Mouse (Mus musculus) CH12.LX (cell line): ENCODE data around the gene Mbd4. TPM values are rescaled to one million over a fixed set of nuclear protein-coding genes. Genes with fewer than 3 reads are reported as not detected.
A peak's percentile ranks its signal among the peaks of the same experiment; 100 is the strongest.

Source experiments
- DNase-seq: peaks from one replicate; pipeline ENCODE4 v3.0.0-alpha.2; 2013; ENCODE audit errors: extremely low read depth
- H3K27ac ChIP-seq: 2 replicates; pipeline ENCODE4 v1.5.1; 2012; ENCODE audit warnings: low read depth, mild to moderate bottlenecking, control low read depth, moderate library complexity; ENCODE audit not compliant: insufficient read depth
- H3K27me3 ChIP-seq: replicated peaks from 2 replicates; pipeline ENCODE3; 2012; ENCODE audit warnings: inconsistent platforms
- H3K36me3 ChIP-seq, 2 experiments: replicated peaks in 1 of 2; 2 replicates each; pipeline versions ENCODE3 to v1.6.1; 2012; ENCODE audit warnings: inconsistent platforms in 1 of 2, low read length in 1 of 2, mild to moderate bottlenecking in 1 of 2, mixed read lengths in 1 of 2, moderate library complexity in 1 of 2; ENCODE audit not compliant: control insufficient read depth in 1 of 2, insufficient read depth in 1 of 2
- H3K4me1 ChIP-seq, 2 experiments: 2 replicates each; pipeline ENCODE4 v1.6.1; 2012; ENCODE audit warnings: inconsistent platforms in 1 of 2, moderate library complexity in 1 of 2; ENCODE audit not compliant: insufficient read depth in 2 of 2, control insufficient read depth in 1 of 2
- H3K4me2 ChIP-seq: 2 replicates; pipeline ENCODE4 v1.6.1; 2012; ENCODE audit warnings: low read depth, mild to moderate bottlenecking, control low read depth; ENCODE audit not compliant: poor library complexity, insufficient read depth, severe bottlenecking
- H3K4me3 ChIP-seq, 3 experiments: fragments of 150-350 bp in 1 of 3; sonication (generic) in 1 of 3; replicated peaks in 1 of 3; 2 replicates each; pipeline versions ENCODE3 to v1.5.1; 2011 to 2012; ENCODE audit warnings: low read depth in 2 of 3, low read length in 2 of 3, mild to moderate bottlenecking in 2 of 3, moderate library complexity in 2 of 3, control low read depth in 1 of 3, improper control_type of control experiment in 1 of 3, inconsistent platforms in 1 of 3, mixed read lengths in 1 of 3; ENCODE audit not compliant: poor library complexity in 1 of 3
- H3K79me2 ChIP-seq: replicated peaks from 2 replicates; pipeline ENCODE4 v1.6.1; 2012; ENCODE audit warnings: mild to moderate bottlenecking, moderate library complexity; ENCODE audit not compliant: control insufficient read depth, poor library complexity, insufficient read depth, severe bottlenecking; ENCODE audit errors: extremely low read depth
- H3K9ac ChIP-seq: 2 replicates; pipeline ENCODE4 v1.6.1; 2012; ENCODE audit warnings: low read depth, mild to moderate bottlenecking, control low read depth, moderate library complexity; ENCODE audit not compliant: insufficient read depth
- H3K9me3 ChIP-seq: replicated peaks from 2 replicates; pipeline ENCODE3; 2012; ENCODE audit warnings: low read length, inconsistent platforms, mixed read lengths
- BHLHE40 ChIP-seq: IDR thresholded peaks from 2 replicates; pipeline ENCODE4 v1.6.1; 2011; ENCODE audit warnings: mild to moderate bottlenecking, low read depth, low read length, improper control_type of control experiment
- CHD2 ChIP-seq: IDR thresholded peaks from 2 replicates; pipeline ENCODE4 v1.6.1; 2011; ENCODE audit warnings: low read length, improper control_type of control experiment
- CTCF ChIP-seq, 2 experiments: IDR thresholded peaks in 1 of 2; conservative IDR thresholded peaks in 1 of 2; 2 replicates each; pipeline ENCODE4 v1.5.1; 2011 to 2012; ENCODE audit warnings: low read depth in 2 of 2, low read length in 2 of 2, improper control_type of control experiment in 1 of 2, inconsistent platforms in 1 of 2, mild to moderate bottlenecking in 1 of 2, moderate library complexity in 1 of 2
- E2F4 ChIP-seq: IDR thresholded peaks from 2 replicates; pipeline ENCODE4 v1.6.1; 2011; ENCODE audit warnings: low read depth, low read length, improper control_type of control experiment; ENCODE audit not compliant: insufficient replicate concordance
- ELF1 ChIP-seq: IDR thresholded peaks from 2 replicates; pipeline ENCODE4 v1.6.1; 2014; ENCODE audit warnings: low read depth, mild to moderate bottlenecking, inconsistent platforms, low read length, improper control_type of control experiment
- ETS1 ChIP-seq: conservative IDR thresholded peaks from 2 replicates; pipeline ENCODE4 v1.6.1; 2012; ENCODE audit warnings: low read depth, mild to moderate bottlenecking, inconsistent platforms, low read length, improper control_type of control experiment, moderate library complexity
- GABPA ChIP-seq: IDR thresholded peaks from 2 replicates; pipeline ENCODE4 v1.6.1; 2012; ENCODE audit warnings: low read depth, low read length, improper control_type of control experiment, inconsistent platforms; ENCODE audit not compliant: insufficient replicate concordance
- HCFC1 ChIP-seq: IDR thresholded peaks from 2 replicates; pipeline ENCODE4 v1.6.1; 2012; ENCODE audit warnings: low read depth, mild to moderate bottlenecking, inconsistent platforms, low read length, improper control_type of control experiment
- IRF4 ChIP-seq: IDR thresholded peaks from 2 replicates; pipeline ENCODE4 v1.6.1; 2014; ENCODE audit warnings: low read depth, mild to moderate bottlenecking, inconsistent platforms, low read length, improper control_type of control experiment
- JUND ChIP-seq: conservative IDR thresholded peaks from 2 replicates; pipeline ENCODE4 v1.6.1; 2011; ENCODE audit warnings: low read depth, low read length, improper control_type of control experiment
- KAT2A ChIP-seq: IDR thresholded peaks from 2 replicates; pipeline ENCODE4 v1.6.1; 2012; ENCODE audit warnings: low read length, improper control_type of control experiment, inconsistent platforms; ENCODE audit not compliant: insufficient replicate concordance
- MAFK ChIP-seq: IDR thresholded peaks from 2 replicates; pipeline ENCODE4 v1.6.1; 2011; ENCODE audit warnings: low read length, improper control_type of control experiment; ENCODE audit not compliant: insufficient replicate concordance
- MAX ChIP-seq: IDR thresholded peaks from 2 replicates; pipeline ENCODE4 v1.6.1; 2011; ENCODE audit warnings: low read length, improper control_type of control experiment
- MEF2A ChIP-seq: IDR thresholded peaks from 2 replicates; pipeline ENCODE4 v1.6.1; 2014; ENCODE audit warnings: low read depth, mild to moderate bottlenecking, inconsistent platforms, low read length, improper control_type of control experiment, borderline replicate concordance
- MXI1 ChIP-seq: IDR thresholded peaks from 2 replicates; pipeline ENCODE4 v1.6.1; 2011; ENCODE audit warnings: mild to moderate bottlenecking, low read depth, low read length, improper control_type of control experiment
- MYC ChIP-seq: IDR thresholded peaks from 2 replicates; pipeline ENCODE4 v1.6.1; 2011; ENCODE audit warnings: low read depth, mild to moderate bottlenecking, improper control_type of control experiment, low read length
- NELFE ChIP-seq: IDR thresholded peaks from 2 replicates; pipeline ENCODE4 v1.6.1; 2011; ENCODE audit warnings: low read depth, low read length, improper control_type of control experiment
- NRF1 ChIP-seq: IDR thresholded peaks from 2 replicates; pipeline ENCODE4 v1.6.1; 2014; ENCODE audit warnings: low read depth, mild to moderate bottlenecking, inconsistent platforms, low read length, improper control_type of control experiment, moderate library complexity
- PAX5 ChIP-seq: IDR thresholded peaks from 2 replicates; pipeline ENCODE4 v1.6.1; 2012; ENCODE audit warnings: low read length, inconsistent platforms, mixed read lengths
- POLR2A ChIP-seq: IDR thresholded peaks from 2 replicates; pipeline ENCODE4 v1.6.1; 2011; ENCODE audit warnings: low read depth, mild to moderate bottlenecking, improper control_type of control experiment, low read length
- POLR2AphosphoS2 ChIP-seq: IDR thresholded peaks from 2 replicates; pipeline ENCODE4 v1.6.1; 2011; ENCODE audit warnings: low read depth, low read length, improper control_type of control experiment
- RAD21 ChIP-seq: IDR thresholded peaks from 2 replicates; pipeline ENCODE4 v1.6.1; 2011; ENCODE audit warnings: low read depth, mild to moderate bottlenecking, low read length, improper control_type of control experiment, moderate library complexity
- RCOR1 ChIP-seq: conservative IDR thresholded peaks from 2 replicates; pipeline ENCODE4 v1.6.1; 2012; ENCODE audit warnings: low read depth, mild to moderate bottlenecking, inconsistent platforms, low read length, improper control_type of control experiment
- SIN3A ChIP-seq: IDR thresholded peaks from 2 replicates; pipeline ENCODE4 v1.6.1; 2012; ENCODE audit warnings: low read length, improper control_type of control experiment, inconsistent platforms
- SMC3 ChIP-seq: IDR thresholded peaks from 2 replicates; pipeline ENCODE4 v1.6.1; 2011; ENCODE audit warnings: low read depth, low read length, improper control_type of control experiment
- TBP ChIP-seq: conservative IDR thresholded peaks from 2 replicates; pipeline ENCODE4 v1.6.1; 2011; ENCODE audit warnings: low read depth, low read length, improper control_type of control experiment
- TCF12 ChIP-seq: IDR thresholded peaks from 2 replicates; pipeline ENCODE4 v1.6.1; 2014; ENCODE audit warnings: low read depth, mild to moderate bottlenecking, inconsistent platforms, low read length, improper control_type of control experiment
- ZC3H11A ChIP-seq: IDR thresholded peaks from 2 replicates; pipeline ENCODE4 v1.6.1; 2012; ENCODE audit warnings: low read depth, mild to moderate bottlenecking, inconsistent platforms, low read length, improper control_type of control experiment
- ZNF384 ChIP-seq: IDR thresholded peaks from 2 replicates; pipeline ENCODE4 v1.6.1; 2012; ENCODE audit warnings: low read depth, low read length, improper control_type of control experiment, inconsistent platforms
- dilution Hi-C: fragments of 300-500 bp; cut with MboI; formaldehyde crosslinking; loops from 2 replicates; pipeline ENCODE4 v1.14.3; 2020; ENCODE audit warnings: low sequenced_read_pairs; ENCODE audit not compliant: extremely low pct_unique_long_range_greater_than_20kb, extremely low pct_ligation_motif_present
- in situ Hi-C: fragments of 300-500 bp; cut with MboI; formaldehyde crosslinking; loops from 3 replicates; pipeline ENCODE4 v1.14.3; 2019; ENCODE audit warnings: low sequenced_read_pairs, low pct_ligation_motif_present, low pct_unique_long_range_greater_than_20kb, mixed read lengths
- polyA plus RNA-seq: library from polyadenylated mRNA; unstranded; fragments of >175 nt; gene quantifications from 2 replicates; pipeline ENCODE4 v1.2.1, GENCODE M21; 2012; ENCODE audit warnings: low read depth; ENCODE audit not compliant: insufficient read length
- total RNA-seq, 2 experiments: library from RNA; depleted of rRNA; stranded (reverse); fragments of 300-350 nt in 1 of 2; fragments of >200 nt in 1 of 2; gene quantifications; 2 replicates each; pipeline ENCODE4 v1.2.3; 2012 to 2014

The Mbd4 gene
- total RNA-seq (2012; rRNA removed) (6.8 and 7.3 TPM in 2 replicates), total RNA-seq (2014; rRNA removed) (11.3 and 12.2 TPM in 2 replicates), polyA plus RNA-seq (7.9 and 8.6 TPM in 2 replicates)

DNA sequence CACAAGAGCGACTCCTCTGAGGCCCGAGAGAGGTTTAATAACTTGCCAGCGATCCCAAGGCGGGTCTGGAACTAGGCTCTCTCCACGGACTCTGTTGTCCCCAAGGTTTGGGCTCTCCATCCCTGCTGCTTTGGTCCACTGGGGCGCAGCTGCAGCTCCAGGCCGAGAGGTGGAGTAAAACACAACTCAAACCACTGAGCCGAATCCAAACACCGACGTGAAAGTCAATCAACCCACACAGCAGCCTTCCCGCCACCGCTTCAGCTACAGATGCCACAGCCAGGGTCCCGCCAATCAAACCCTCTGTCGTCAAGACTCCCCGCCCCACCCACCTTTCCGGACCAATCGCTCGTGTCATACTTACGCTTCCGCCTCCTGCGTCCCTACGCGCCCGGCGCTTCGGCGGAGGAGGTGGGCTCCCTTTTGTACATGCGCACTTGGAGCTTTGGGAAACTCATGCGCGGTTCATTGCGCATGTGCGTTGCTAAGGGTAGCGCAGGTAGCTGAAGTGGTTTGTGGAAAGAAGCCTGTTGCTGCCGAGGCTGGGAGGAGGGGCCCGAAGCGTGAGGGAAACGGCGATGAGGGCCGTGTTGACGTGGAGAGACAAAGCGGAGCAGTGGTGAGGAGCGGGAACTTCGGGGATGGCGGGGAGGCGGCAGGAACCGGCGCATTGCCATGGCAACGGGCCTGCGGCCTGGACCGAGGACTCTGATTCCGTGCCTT lies at the start of gene Mbd4, which contains the start of gene Ift122:
Gene Mbd4, minus strand, starts transcription at position 281 of the 723 bp plus-strand sequence.
Gene Ift122, plus strand, starts transcription at position 380 of the 723 bp plus-strand sequence.
- Histone ChIP-seq H3K9ac (peak within 1 kb of the TSS; percentile 55), H3K79me2 (peaks cover 9% of the 10 kb centered on the region), H3K4me2 (peak within 1 kb of the TSS; percentile 70), H3K27me3 (no peaks in the 10 kb centered on the region), H3K4me1 (peaks cover 2 to 36% of the 10 kb centered on the region in 2 experiments; a peak in 2 of 4 replicates), H3K27ac (peak within 1 kb of the TSS; percentile 85), H3K36me3 (peaks cover 0 to 7% of the 10 kb centered on the region in 2 experiments), H3K9me3 (no peaks in the 10 kb centered on the region), H3K4me3 (peak within 1 kb of the TSS; percentile 70 to 74 (median 71))
- peak; percentile 85 for TF ChIP-seq MAX
- no peak for TF ChIP-seq PAX5
- peak; percentile 60; the same call in 1 of the 2 replicates for TF ChIP-seq POLR2AphosphoS2
- no peak for TF ChIP-seq GABPA
- no peak for TF ChIP-seq ZC3H11A
- TF ChIP-seq MXI1: peak; percentile 98
- TF ChIP-seq ZNF384: no peak
- TF ChIP-seq JUND: no peak
- peak; percentile 40; the same call in 1 of the 2 replicates for TF ChIP-seq SMC3
- TF ChIP-seq RAD21: peak; percentile 52
- TF ChIP-seq SIN3A: peak; percentile 97
- peak in 1 of 2 experiments; percentile 61; a peak in 2 of 4 replicates for TF ChIP-seq CTCF (conservative IDR thresholded peaks at IDR 0.05 in 1 of 2, IDR thresholded peaks at IDR 0.05 in 1 of 2; ENCODE audit: low read depth in 2 of 2, low read length in 2 of 2)
- no peak for TF ChIP-seq MAFK
- no peak for TF ChIP-seq MYC
- TF ChIP-seq ELF1: peak; percentile 96
- TF ChIP-seq KAT2A: peak; percentile 62; the same call in 1 of the 2 replicates
- 0 out of 2 replicates have a peak, but pooled peaks have one; percentile 37 for TF ChIP-seq TCF12
- peak; percentile 3 for TF ChIP-seq ETS1
- TF ChIP-seq TBP: no peak; the same call in 1 of the 2 replicates
- 0 out of 2 replicates have a peak, but pooled peaks have one; percentile 34 for TF ChIP-seq MEF2A
- peak; percentile 100 for TF ChIP-seq NRF1
- TF ChIP-seq HCFC1: peak; percentile 75
- TF ChIP-seq CHD2: peak; percentile 84
- peak; percentile 57 for TF ChIP-seq BHLHE40
- TF ChIP-seq POLR2A: peak; percentile 52
- TF ChIP-seq RCOR1: no peak
- TF ChIP-seq E2F4: peak; percentile 98
- TF ChIP-seq IRF4: peak; percentile 8; the same call in 1 of the 2 replicates
- peak; percentile 21 for TF ChIP-seq NELFE
- peak; percentile 99 for DNase-seq
- dilution Hi-C loops (no loop called here), in situ Hi-C loops (loop anchor here (5.0 kb wide), 1 partner anchor 44 kb away; no protein-coding TSS in a partner anchor)
